Mouse (Mus musculus) heart, postnatal 14 days (tissue): ENCODE results near the gene Gm3298. TPM values are rescaled to one million over a fixed set of nuclear protein-coding genes. Genes with fewer than 3 reads are reported as not detected.
"Not testable (repeated sequence)": the region's sequence is repeated elsewhere in the genome, so short reads cannot be mapped to it uniquely, and the experiment has no call there.

Experiments used
- DNase-seq, 2 experiments: peaks; one replicate each; pipeline ENCODE4 v3.0.0; 2021 to 2022
- intact Hi-C: fragments of 180-260 bp; cut with DNase I; formaldehyde crosslinking; loops from one replicate; pipeline ENCODE4 v1.15.1; 2025
- long read RNA-seq, 2 experiments: library from polyadenylated mRNA; stranded (forward); transcript quantifications; one replicate each; pipeline ENCODE4 v2.0.0; 2021
- total RNA-seq, 2 experiments: library from RNA; stranded (reverse); gene quantifications; 2 replicates each; pipeline ENCODE4 v1.2.3; 2021

The Gm3298 gene
- not detected for total RNA-seq
- long read RNA-seq, experiment 1, result 0 reads
- long read RNA-seq, experiment 2, result 0 reads

DNA sequence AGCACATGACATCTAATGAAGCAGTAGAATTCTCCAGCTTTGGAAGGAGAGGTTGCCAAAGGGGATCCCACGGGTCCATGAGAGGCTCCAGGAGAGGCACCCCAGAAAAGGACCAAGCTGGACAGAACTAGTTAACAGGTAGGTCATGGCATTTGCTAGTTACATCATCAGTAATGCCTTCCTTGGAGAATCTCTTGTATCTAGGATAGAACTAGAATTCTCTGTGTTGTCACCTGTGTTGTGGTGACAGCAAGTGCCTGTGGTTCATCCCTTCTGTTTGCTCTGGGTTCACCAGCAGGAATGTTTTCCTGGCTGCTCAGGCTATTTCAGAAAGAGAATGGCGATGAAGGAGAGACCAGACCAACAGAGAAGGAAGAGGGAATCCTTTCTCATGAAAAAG, at the start of gene Gm3298:
Gene Gm3298 (plus strand): TSS at position 301 of the 400 bp plus-strand sequence.
- DNase-seq, intact Hi-C loops: not testable (repeated sequence)

DNA sequence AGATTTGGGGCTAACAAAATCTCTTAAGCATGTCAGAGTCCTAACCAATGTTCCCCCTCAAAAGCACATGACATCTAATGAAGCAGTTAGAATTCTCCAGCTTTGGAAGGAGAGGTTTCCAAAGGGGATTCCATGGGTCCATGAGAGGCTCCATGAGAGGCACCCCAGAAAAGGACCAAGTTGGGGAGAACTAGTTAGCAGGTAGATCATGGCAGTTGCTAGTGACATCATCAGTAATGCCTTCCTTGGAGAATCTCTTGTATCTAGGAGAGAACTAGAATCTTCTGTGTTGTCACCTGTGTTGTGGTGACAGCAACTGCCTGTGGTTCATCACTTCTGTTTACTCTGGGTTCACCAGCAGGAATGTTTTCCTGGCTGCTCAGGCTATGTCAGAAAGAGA, 32.1 kb upstream of the Gm3298 start, which contains the start of gene Gm8297:
Gene Gm8297 (plus strand): TSS at position 301 of the 400 bp plus-strand sequence.
- intact Hi-C loops, result not testable (repeated sequence)

GRCm38 (mm10) chr14:5050329-5050728, 34.6 kb downstream of the Gm3298 start, which contains the start of gene 4930555G01Rik:
4930555G01Rik (plus strand) TSS chr14:5050629.
- DNase-seq, intact Hi-C loops: not testable (repeated sequence)

More for the DNA sequence above, 32.1 kb upstream of the Gm3298 start, which contains the start of gene Gm8297:
- DNase-seq, result not testable (repeated sequence)

Other genes with a start within 250 kb of the Gm3298 start
- gene Gm9602, start 239.6 kb upstream of the Gm3298 start, total RNA-seq, result not detected
- gene Gm3269, start 177.8 kb upstream of the Gm3298 start, total RNA-seq, result not detected
- gene Gm3264, start 160.3 kb upstream of the Gm3298 start, total RNA-seq, result 1 to 10 TPM; 1.9 to 2.2 TPM
- gene Gm3278, start 123.5 kb upstream of the Gm3298 start, total RNA-seq, result not detected
- gene Gm8297, start 32.0 kb upstream of the Gm3298 start, total RNA-seq, result not detected
- not detected for gene 4930555G01Rik, start 34.7 kb downstream of the Gm3298 start, total RNA-seq
- not detected for gene Gm8281, start 55.1 kb downstream of the Gm3298 start, total RNA-seq
- not detected for gene Gm8279, start 115.6 kb downstream of the Gm3298 start, total RNA-seq
- gene Gm3317, start 148.6 kb downstream of the Gm3298 start, total RNA-seq, result not detected
- not detected for gene Gm8271, start 169.9 kb downstream of the Gm3298 start, total RNA-seq
- not detected for gene Gm3526, start 244.7 kb downstream of the Gm3298 start, total RNA-seq